In genomic region chr5:111425813-111426212, GRCm38 (mm10) we compare ENCODE assay signal across 18 mouse cellular contexts. TPM values are rescaled to one million over a fixed set of nuclear protein-coding genes. Genes with fewer than 3 reads are reported as not detected.
DNase-seq lines count a peak whose midpoint lies in the region; ATAC-seq and TF ChIP-seq lines count a peak whose summit lies in the region.
"Had no signal": no experiment of that assay in that cellular context is flagged by ENCODE, and none has a peak within 500 bp of the region (broad histone marks: within the 10 kb centered on the region; RNA-seq: fewer than 3 reads in every experiment).

No protein-coding gene starts in this region.

- peak overlapping the region; percentile 98 for H3K4me3 ChIP-seq in gastrocnemius, adult 2 months
- H3K4me3 ChIP-seq in forebrain, embryonic 15.5 days = peak overlapping the region; percentile 74
- peak overlapping the region; percentile 88 for H3K4me3 ChIP-seq in hindbrain, postnatal 0 days (ENCODE audit: low read length)
- no peak overlapping the region for H3K4me3 ChIP-seq in neural tube, embryonic 12.5 days
- H3K4me3 ChIP-seq: heart, embryonic 15.5 days; limb, embryonic 15.5 days had no signal

- no peak for ATAC-seq in forebrain, embryonic 15.5 days (replicated peaks)
- no peak for ATAC-seq in hindbrain, postnatal 0 days
- ATAC-seq in neural tube, embryonic 12.5 days (ENCODE audit: low FRiP score, low read depth) = no peak
- no peak for ATAC-seq in cerebellum, adult (ENCODE audit: insufficient number of reproducible peaks, low FRiP score, low TSS enrichment)
- ATAC-seq: inflammation-experienced regulatory T-cells, adult 6 months; Patski had no signal

- H3K4me1 ChIP-seq in forebrain, embryonic 15.5 days = peaks cover 79% of the 10 kb centered on the region
- peaks cover 27% of the 10 kb centered on the region for H3K4me1 ChIP-seq in hindbrain, postnatal 0 days (ENCODE audit: insufficient read depth, low read length)
- H3K4me1 ChIP-seq in neural tube, embryonic 12.5 days = peaks cover 92% of the 10 kb centered on the region

- peak overlapping the region; percentile 92 for H3K27ac ChIP-seq in gastrocnemius, adult 2 months
- peak overlapping the region; percentile 97 for H3K27ac ChIP-seq in forebrain, embryonic 15.5 days (replicated peaks)
- H3K27ac ChIP-seq in hindbrain, postnatal 0 days = peak overlapping the region; percentile 48; the same call in 1 of the 2 replicates
- no peak overlapping the region for H3K27ac ChIP-seq in neural tube, embryonic 12.5 days
- H3K27ac ChIP-seq: heart, embryonic 15.5 days; kidney, postnatal 0 days; limb, embryonic 15.5 days; stomach, postnatal 0 days had no signal

- H3K36me3 ChIP-seq in forebrain, embryonic 15.5 days = peaks cover 2% of the 10 kb centered on the region; the same call in 1 of the 2 replicates
- no peaks in the 10 kb centered on the region for H3K36me3 ChIP-seq in hindbrain, postnatal 0 days (ENCODE audit: insufficient read depth, low read length)
- H3K36me3 ChIP-seq in neural tube, embryonic 12.5 days = peaks cover 18% of the 10 kb centered on the region

- intact Hi-C loops in gastrocnemius, adult 2 months (cut with DNase I) = no loop called here
- intact Hi-C loops in gastrocnemius, postnatal 36 days (cut with DNase I) = no loop called here

- no peak for TF ChIP-seq CTCF in gastrocnemius, adult 2 months (IDR thresholded peaks at IDR 0.05)
- TF ChIP-seq CTCF in hindbrain, postnatal 0 days (IDR thresholded peaks at IDR 0.05; ENCODE audit: low read depth) = no peak

- 50% methylated on average over 9 of the region's 9 CpGs for WGBS in forebrain, embryonic 15.5 days
- 44% methylated on average over 9 of the region's 9 CpGs for WGBS in hindbrain, postnatal 0 days
- 77% methylated on average over 9 of the region's 9 CpGs for WGBS in neural tube, embryonic 12.5 days

- H3K27me3 ChIP-seq in forebrain, embryonic 15.5 days = no peaks in the 10 kb centered on the region
- H3K27me3 ChIP-seq in hindbrain, postnatal 0 days (ENCODE audit: insufficient read depth, low read length) = no peaks in the 10 kb centered on the region
- H3K27me3 ChIP-seq in neural tube, embryonic 12.5 days (replicated peaks) = no peaks in the 10 kb centered on the region

- H3K9me3 ChIP-seq in forebrain, embryonic 15.5 days = no peaks in the 10 kb centered on the region
- no peaks in the 10 kb centered on the region for H3K9me3 ChIP-seq in hindbrain, postnatal 0 days (ENCODE audit: low read length)
- no peaks in the 10 kb centered on the region for H3K9me3 ChIP-seq in neural tube, embryonic 12.5 days
- H3K9me3 ChIP-seq: heart, embryonic 15.5 days; limb, embryonic 15.5 days had no signal

- H3K4me2 ChIP-seq in forebrain, embryonic 15.5 days (replicated peaks) = peak overlapping the region; percentile 83
- H3K4me2 ChIP-seq in hindbrain, postnatal 0 days (ENCODE audit: low read depth, low read length) = peak overlapping the region; percentile 96
- peak overlapping the region; percentile 98 for H3K4me2 ChIP-seq in neural tube, embryonic 12.5 days (replicated peaks)
- H3K4me2 ChIP-seq: heart, embryonic 15.5 days; limb, embryonic 15.5 days; lung, embryonic 14.5 days had no signal

- H3K9ac ChIP-seq in forebrain, embryonic 15.5 days (replicated peaks) = peak overlapping the region; percentile 94
- H3K9ac ChIP-seq in hindbrain, postnatal 0 days (replicated peaks; ENCODE audit: low read length) = 0 out of 2 replicates have a peak overlapping the region, but pooled peaks have one; percentile 31
- H3K9ac ChIP-seq in neural tube, embryonic 12.5 days = no peak overlapping the region
- H3K9ac ChIP-seq: heart, embryonic 15.5 days; limb, embryonic 15.5 days; lung, embryonic 14.5 days had no signal

- no peak for DNase-seq in gastrocnemius, adult 2 months
- DNase-seq in gastrocnemius, postnatal 36 days = no peak
- no peak for DNase-seq in hindbrain, postnatal 0 days (ENCODE audit: low spot score)
- DNase-seq in heart, adult 8-10 months (ENCODE audit: low spot score) = no peak
- no peak for DNase-seq in kidney, postnatal 10 days
- DNase-seq: cerebellum, adult 18-20 months; lung, embryonic 14.5 days; right cerebral cortex, adult 18-20 months; thymus, postnatal 36 days had no signal

RNA-seq across cellular contexts. Expression of gene Mn1, which starts 8.7 kb away (rescaled TPM):
- 10 to 100 TPM; 43.9 to 85.9 TPM for total RNA-seq in gastrocnemius, adult 2 months (2021)
- total RNA-seq in gastrocnemius, postnatal 36 days (2021) = 10 to 100 TPM; 54.9 to 67.2 TPM
- 102 and 109 TPM in 2 replicates for polyA plus RNA-seq in forebrain, embryonic 15.5 days (2015; fragmentation: Nextera tagmentation; extraction: Ambion mirVana)
- total RNA-seq in hindbrain, postnatal 0 days (2014; rRNA removed) = 71.5 and 87.2 TPM in 2 replicates
- 27.0 and 32.9 TPM in 2 replicates for polyA plus RNA-seq in hindbrain, postnatal 0 days (2015; fragmentation: Nextera tagmentation; extraction: Ambion mirVana)
- polyA plus RNA-seq in neural tube, embryonic 12.5 days (2016; fragmentation: Nextera tagmentation; extraction: Ambion mirVana) = 25.8 and 29.9 TPM in 2 replicates
- 10 to 100 TPM; 13.9 to 21.6 (median 19.8) TPM for total RNA-seq in heart, adult 8-10 months (2022)
- polyA plus RNA-seq: inflammation-experienced regulatory T-cells, adult 6 months had no signal
